Mouse (Mus musculus) CD4-positive naive resting alpha-beta T cell, adult 76 days (primary cell): ENCODE measurements around the gene Smap1. TPM values are rescaled to one million over a fixed set of nuclear protein-coding genes. Genes with fewer than 3 reads are reported as not detected.

ENCODE experiments used
- total RNA-seq: library from RNA; stranded (reverse); gene quantifications from one replicate; pipeline ENCODE4 v1.2.4, GENCODE M21; 2023

The Smap1 gene
- total RNA-seq: 57.2 TPM

DNA sequence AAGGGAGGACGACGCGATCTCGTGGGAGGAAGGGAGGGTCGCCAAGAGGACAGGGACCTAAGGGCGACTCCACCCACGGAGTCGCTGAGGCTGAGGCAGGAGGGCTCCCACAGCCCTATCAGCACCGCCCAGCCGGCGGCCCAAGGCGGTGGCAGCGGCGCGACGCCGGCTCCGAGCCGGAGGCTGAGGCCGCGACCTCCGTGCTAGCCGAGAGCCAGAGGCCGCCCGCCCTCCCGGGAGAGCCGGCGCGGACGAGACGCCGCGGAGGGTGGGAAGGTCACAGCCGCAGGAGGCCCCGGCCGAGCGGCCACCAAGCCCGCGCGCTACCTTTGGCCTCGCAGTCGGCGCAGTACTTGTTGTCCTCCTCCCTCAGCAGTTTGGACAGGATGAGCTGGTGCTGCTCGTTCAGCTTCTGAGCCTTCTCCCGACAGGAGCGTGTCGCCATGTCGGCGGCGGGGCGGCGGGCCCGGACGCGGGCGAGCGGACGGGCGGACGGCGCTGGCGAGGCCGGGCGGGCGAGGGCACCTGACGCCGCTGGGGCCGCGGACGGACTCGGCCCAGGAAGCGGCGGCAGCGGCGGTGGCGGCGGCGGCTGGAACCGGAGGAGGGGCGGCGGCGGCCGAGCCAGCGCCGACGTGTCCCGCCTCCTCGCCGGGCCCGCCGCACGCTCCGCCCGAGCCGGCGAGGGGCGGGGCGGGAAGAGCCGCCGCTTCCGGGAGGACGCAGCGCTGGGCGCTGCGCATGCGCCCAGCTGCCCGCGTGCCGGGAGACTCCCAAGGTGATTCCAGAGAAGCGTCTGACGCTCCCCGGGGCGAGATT is at the start of gene Smap1:
Gene Smap1, minus strand, starts transcription at position 607 of the 819 bp plus-strand sequence.

Other genes starting within 250 kb of the Smap1 start
- not detected for gene B3gat2, start 160.6 kb downstream of the Smap1 start, total RNA-seq
- gene Sdhaf4, start 83.3 kb upstream of the Smap1 start, total RNA-seq: 11.2 TPM
- gene Fam135a, start 178.0 kb upstream of the Smap1 start, total RNA-seq: 1.3 TPM